Mouse (Mus musculus) left cerebral cortex, postnatal 10 days (tissue): ENCODE results near the gene Zmym3. TPM values are rescaled to one million over a fixed set of nuclear protein-coding genes. Genes with fewer than 3 reads are reported as not detected.
"Not testable (repeated sequence)": the region's sequence is repeated elsewhere in the genome, so short reads cannot be mapped to it uniquely, and the experiment has no call there.

Source experiments
- DNase-seq, 2 experiments: peaks; one replicate each; pipeline ENCODE4 v3.0.0; 2021 to 2022; ENCODE audit warnings: low spot score in 2 of 2, mixed read lengths in 1 of 2; ENCODE audit errors: extremely low spot score in 1 of 2
- intact Hi-C: fragments of 180-260 bp; cut with DNase I; formaldehyde crosslinking; loops from one replicate; pipeline ENCODE4 v1.15.1; 2025
- total RNA-seq, 2 experiments: library from RNA; stranded (reverse); gene quantifications; 2 replicates each; pipeline ENCODE4 v1.2.3; 2021

Zmym3 gene
- total RNA-seq, 2 experiments from 2014 or later, result 152 to 173 TPM

GRCm38 (mm10) chrX:101379744-101380143 is 40.9 kb downstream of the Zmym3 start:
- no peak for DNase-seq
- intact Hi-C loops, result no loop called here

- no peak for DNase-seq
- intact Hi-C loops, result no loop called here
These were observed 43.6 kb downstream of the Zmym3 start for GRCm38 (mm10) chrX:101377076-101377475.

GRCm38 (mm10) chrX:101376190-101376968 is 44.3 kb downstream of the Zmym3 start, which contains the start of gene Gjb1:
Gene Gjb1 (plus strand): TSS chrX:101376378.
- no peak for DNase-seq
- intact Hi-C loops, result no loop called here

GRCm38 (mm10) chrX:101372946-101373345 is 47.7 kb downstream of the Zmym3 start:
- intact Hi-C loops, result no loop called here
- DNase-seq, result no peak

DNA sequence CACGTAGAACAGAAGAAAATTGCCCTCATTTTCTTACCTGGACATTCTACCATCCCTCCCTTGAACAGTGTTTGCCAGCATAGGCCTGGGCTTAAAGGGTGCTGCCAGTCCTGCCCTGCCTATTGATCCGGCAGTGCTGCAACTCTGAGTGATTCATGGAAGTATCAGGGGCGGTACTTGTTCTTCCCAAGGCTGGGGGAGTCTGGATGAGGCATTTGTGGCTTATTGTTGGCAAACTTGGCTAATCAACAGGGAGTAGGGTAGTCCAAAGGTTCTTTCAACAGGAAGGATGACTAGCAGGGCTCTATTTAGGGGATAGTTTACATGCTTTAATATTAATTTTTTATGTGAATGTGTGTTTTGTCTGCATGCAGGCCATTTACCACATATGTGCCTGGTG is 50.1 kb downstream of the Zmym3 start:
- intact Hi-C loops, result no loop called here
- DNase-seq, result no peak

GRCm38 (mm10) chrX:101369001-101369400 is 51.6 kb downstream of the Zmym3 start:
- no peak for DNase-seq

GRCm38 (mm10) chrX:101358902-101359301 is 61.7 kb downstream of the Zmym3 start:
- DNase-seq, intact Hi-C loops: not testable (repeated sequence)

More at GRCm38 (mm10) chrX:101369001-101369400, 51.6 kb downstream of the Zmym3 start:
- intact Hi-C loops, result no loop called here

Other genes starting within 250 kb of the Zmym3 start
- gene Snx12, start 198.3 kb downstream of the Zmym3 start, total RNA-seq, result 10 to 100 TPM; 64.2 to 64.3 TPM
- gene Foxo4, start 166.3 kb downstream of the Zmym3 start, total RNA-seq, result 10 to 100 TPM in 1 of 2 experiments, 1 to 10 TPM in 1; 9.1 to 10.4 TPM
- not detected for gene Gm614, start 156.9 kb downstream of the Zmym3 start, total RNA-seq
- 1 to 10 TPM; 2.5 to 3.7 TPM for gene Il2rg, start 152.6 kb downstream of the Zmym3 start, total RNA-seq
- not detected for gene Gm20489, start 151.8 kb downstream of the Zmym3 start, total RNA-seq
- 10 to 100 TPM; 26.1 to 33.7 TPM for gene Med12, start 146.8 kb downstream of the Zmym3 start, total RNA-seq
- 100 to 1,000 TPM; 226 to 229 TPM for gene Nlgn3, start 121.7 kb downstream of the Zmym3 start, total RNA-seq
- 1 to 10 TPM; 1.5 to 2.1 TPM for gene Gjb1, start 44.5 kb downstream of the Zmym3 start, total RNA-seq
- 100 to 1,000 TPM; 154 to 163 TPM for gene Nono, start 8.5 kb upstream of the Zmym3 start, total RNA-seq
- gene Itgb1bp2, start 28.2 kb upstream of the Zmym3 start, total RNA-seq, result 1 to 10 TPM; 1.3 to 1.4 TPM
- 10 to 100 TPM; 49.5 to 50.4 TPM for gene Taf1, start 111.9 kb upstream of the Zmym3 start, total RNA-seq
- 100 to 1,000 TPM; 170 to 182 TPM for gene Ogt, start 219.2 kb upstream of the Zmym3 start, total RNA-seq